Mouse (Mus musculus) Muller cell, postnatal 12 days (primary cell): ENCODE measurements around the gene Cops9.

Experiments used
- DNase-seq: peaks from one replicate; pipeline ENCODE4 v3.0.0-alpha.2; 2015; ENCODE audit errors: inconsistent ontology term

The Cops9 gene

DNA sequence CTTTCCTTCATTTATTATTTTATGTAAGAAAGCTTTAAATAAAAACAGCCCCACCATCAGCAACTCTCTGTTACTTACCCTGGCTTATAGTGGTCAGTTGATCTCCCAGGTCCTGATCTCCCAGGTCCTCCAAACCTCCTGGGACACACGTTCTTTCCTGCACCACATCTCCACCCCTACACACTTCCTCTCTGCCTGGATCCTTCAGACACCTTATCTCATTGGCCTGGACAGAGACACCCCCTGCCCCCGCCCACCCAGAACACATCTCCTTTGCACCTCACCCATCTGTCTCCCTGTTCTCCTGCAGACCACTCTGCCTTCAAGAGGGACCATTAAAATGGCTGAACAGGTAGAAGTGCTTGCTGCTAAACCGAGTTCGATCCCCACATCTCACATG lies 5.2 kb upstream of the Cops9 start:
- DNase-seq: no peak

DNA sequence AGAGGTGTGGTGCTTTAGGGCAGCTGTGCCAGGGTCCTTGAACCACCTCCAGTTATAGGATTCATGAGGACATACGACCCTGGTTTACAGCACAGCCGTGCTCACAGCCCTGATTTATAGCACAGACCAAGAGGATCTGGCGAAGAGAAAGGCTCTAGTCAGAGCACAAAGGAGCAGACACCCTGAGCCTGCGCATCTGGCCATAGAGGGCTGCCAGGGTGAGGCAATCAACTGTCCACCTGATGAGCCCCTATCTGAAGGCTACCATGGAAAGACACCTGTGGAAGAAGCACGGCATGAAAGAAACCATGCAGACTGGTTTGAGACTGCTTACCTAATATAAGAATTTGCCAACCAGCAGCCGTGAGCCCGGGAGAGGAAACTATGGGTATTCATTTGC lies 4.8 kb upstream of the Cops9 start:
- no peak for DNase-seq

DNA sequence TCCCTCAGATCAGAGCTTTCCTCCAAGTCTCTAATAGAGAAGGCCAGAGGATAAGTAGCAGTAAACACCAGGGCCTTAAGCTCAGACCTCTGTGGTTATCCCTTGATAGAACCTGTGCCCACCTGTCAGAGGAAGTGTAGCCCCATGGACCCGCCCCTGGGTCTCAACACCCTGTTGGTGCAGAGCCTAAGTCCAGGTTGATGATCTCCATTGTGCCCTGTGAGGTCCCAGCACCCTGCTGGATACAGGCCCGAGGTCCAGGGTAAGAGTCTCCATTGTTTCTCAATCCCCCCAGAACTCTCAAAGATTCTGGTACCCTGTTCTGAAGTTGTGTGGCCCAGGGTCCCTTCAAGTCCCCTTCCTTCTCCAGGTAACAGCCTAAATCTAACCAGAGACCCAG lies 4.3 kb upstream of the Cops9 start:
- no peak for DNase-seq

DNA sequence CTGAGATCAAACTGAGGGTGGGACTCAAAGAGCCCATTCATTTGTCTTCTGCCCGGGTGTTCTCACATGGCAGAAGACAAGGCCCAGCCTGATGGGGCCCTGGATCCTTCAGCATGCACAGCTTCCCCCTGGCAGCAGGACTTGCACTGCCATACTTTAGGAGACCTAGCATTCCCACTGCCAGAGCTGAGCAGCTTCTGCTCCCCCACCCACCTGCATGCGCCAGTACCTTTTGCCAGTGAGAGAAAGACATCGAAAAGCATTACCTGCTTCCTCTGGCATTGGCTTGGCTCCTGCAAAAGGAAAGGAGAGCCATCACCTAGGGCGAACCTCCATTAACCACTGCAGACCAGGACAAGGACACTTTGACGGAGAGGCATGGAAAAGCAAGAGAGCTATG lies 3.1 kb upstream of the Cops9 start:
- DNase-seq: no peak

DNA sequence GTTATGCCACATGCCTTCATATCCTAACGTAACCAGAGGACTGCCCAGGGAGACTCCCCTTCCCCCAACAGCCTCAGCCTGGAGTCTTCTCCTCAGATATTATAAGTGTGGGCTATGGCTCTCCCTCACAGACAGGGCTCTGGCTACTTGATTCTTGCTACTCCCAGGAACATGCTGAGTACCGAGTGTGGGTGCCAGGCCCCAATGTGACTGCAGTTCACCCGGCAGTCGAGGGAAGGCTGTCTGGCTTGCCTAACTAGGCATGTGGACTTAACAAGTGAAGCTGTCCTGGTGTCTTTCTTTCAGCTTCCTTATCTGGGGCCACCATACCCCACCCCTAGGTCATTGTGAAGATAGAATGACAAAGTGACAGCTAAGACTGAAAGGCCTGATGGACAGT lies 1.9 kb upstream of the Cops9 start:
- DNase-seq: no peak

DNA sequence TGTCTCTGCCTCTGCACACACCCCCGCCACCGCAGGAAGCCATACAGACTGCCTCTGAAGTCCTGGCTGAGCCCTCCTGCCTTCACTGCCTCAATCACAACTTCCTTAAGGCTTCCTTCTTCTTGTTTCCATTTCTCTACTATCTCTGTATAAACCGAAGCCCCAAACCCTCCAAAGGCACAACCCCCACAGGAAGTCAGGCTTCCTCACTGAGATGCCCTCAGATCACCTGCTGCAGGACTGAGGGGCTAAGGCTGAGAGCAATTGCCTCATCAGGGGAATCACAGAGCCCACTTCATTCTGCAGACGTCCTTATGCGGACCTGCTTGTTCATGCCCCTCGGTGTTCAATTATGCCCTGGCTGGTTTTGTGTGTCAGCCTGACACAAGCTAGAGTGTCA lies 1.4 kb downstream of the Cops9 start:
- DNase-seq: no peak

DNA sequence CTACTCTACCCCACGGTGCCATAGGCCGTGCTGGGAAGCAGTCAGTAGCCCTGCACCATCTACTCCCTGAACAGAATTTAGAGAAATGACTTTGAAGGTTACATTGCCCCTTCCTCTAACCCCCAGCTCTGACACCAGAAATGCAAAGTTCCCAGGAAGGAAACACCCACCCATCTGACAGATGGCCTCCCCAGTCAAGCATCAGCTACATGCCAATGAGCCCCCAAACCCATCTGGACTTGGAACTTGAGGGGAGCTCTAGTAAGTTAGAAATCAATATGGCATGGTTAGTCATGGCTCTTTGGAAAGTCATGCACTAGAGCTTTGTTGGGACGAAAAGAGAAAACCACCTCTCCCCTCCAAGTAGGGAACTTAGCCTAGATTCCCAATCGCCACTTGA lies 3.0 kb downstream of the Cops9 start:
- no peak for DNase-seq

DNA sequence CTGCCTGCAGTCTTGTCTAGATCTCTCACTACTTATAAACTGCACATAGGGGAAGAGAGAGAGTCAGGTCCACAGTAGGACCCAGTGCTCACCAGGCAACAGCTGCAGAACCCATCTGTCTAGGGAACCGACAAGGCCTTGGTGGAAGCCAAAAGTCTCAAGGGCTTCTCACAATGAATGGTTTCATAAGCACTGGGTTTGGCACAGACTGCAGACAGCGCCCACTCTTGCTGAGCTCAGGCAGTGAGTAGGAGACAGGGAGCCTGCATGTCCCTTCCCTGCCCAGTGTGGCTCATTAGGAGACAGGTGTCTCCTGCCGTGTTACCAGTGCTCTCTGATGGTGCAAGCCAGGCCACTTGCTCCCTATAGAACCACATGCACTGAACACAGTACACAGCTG lies 3.6 kb downstream of the Cops9 start:
- no peak for DNase-seq

DNA sequence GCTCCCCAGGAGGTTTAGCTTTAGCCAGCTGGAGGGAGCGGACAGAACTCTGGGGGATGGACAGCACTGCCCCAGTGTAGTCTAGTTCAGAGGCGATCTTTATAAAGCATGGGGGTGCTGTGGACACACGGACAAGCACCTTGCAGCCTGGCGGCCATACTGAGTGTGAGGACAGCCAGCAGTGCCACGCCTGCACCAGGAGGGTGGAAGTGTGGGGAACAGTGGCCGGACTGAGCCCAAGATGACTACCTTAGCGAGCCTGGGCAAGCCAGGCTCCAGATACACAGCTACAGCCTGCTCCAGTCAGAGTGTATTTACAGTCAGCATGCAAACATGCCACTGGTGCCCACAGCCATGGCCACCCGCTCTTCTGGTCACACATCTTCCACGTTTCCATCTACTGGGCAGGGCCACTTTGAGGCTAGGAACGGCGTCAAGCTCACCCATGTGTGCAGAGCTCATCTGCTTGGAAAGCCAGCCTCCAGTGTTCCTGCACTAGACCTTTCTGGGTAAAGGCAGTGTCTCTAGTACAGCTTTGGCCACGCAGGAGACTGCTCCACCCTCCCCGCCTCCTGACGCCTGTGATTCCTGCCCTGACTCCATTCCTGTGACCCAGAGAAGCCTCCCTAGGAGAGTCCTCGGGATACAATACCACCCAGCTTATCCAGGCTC lies 4.1 kb downstream of the Cops9 start:
- no peak for DNase-seq

DNA sequence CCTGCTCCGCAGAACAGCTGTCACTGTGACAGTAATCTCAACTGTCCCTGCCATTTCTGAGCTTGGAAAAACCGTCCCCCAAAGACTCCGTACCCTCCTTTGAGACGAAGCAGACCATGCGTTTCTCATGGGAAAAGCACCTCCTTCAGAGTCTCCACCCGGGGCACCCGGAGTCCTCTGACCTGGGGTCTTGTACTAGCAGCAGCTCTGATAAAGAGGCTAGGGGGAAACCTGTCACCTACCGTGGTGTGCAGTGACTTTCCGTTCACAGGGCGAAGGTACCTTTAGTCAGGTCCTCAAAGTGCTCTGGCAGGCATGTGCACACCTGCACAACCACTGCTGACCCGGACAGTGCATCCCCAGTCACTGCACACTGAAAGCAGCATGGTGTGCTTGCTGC lies 5.1 kb downstream of the Cops9 start:
- no peak for DNase-seq

DNA sequence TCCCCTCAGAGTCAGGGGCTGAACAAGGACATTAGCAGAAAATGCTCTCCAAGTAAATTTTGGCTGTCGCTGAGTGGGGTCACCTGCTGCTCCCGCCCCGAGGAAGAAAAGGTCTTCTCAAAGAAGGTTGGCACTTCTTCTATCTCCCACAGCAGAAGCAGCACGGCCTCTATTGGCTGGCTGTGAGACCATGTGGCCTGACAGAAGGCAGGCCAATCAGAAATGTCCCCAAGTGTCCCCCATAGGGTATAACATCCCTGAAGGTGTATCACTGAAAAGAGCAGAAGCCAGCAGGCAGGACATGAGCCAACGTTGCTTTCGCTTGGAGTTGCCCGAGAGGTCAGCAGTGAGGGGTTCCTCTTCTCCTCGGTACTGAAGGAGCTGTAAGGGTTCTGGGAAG lies 5.8 kb downstream of the Cops9 start:
- no peak for DNase-seq

DNA sequence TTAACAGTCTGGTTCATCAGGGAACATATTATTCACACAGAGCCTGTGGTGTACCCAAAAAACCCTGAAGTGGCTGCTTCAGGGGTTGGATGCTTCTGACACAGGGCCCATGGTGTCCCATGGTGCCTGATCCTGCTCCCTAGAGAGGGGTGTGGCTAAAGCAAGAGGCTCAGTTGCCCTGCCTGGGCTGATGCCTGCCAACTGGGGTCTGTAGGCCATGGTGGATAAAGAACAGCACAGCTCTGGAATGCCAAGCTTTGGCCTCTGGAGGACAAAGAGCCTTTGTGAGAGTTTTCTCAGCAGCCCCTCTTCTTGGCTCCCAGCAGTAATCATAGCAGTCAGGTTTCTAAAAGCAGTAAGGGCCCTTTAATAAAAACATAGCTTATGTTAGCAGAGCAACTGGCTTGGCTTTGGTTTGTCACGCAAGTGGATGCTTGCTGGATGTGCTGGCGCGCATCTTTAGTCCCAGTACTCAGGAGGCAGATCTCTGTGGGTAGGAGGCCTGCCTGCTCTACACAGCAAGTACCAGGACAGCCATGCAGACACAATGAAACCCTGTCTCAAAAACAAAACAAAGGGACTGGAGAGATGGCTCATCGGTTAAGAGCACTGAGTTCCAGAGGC lies 6.7 kb downstream of the Cops9 start:
- DNase-seq: peak; percentile 89

DNA sequence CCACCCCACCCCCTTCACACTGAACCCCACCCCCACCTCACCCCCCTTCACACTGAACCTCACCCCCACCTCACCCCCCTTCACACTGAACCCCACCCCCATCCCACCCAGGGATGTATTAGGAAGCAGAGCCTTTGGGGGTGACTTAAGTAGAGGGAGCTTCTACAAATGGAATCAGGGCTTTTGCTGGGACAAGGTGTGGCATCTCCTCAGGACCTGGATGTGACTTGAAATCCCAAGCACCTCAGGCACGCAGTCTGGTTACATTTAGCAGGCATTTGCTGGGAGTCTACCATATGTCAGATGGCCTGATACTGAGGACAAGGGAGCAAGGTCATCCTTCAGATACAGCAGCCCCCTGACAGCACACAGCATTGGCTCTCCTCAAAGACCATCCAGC lies 7.2 kb downstream of the Cops9 start:
- DNase-seq: no peak

DNA sequence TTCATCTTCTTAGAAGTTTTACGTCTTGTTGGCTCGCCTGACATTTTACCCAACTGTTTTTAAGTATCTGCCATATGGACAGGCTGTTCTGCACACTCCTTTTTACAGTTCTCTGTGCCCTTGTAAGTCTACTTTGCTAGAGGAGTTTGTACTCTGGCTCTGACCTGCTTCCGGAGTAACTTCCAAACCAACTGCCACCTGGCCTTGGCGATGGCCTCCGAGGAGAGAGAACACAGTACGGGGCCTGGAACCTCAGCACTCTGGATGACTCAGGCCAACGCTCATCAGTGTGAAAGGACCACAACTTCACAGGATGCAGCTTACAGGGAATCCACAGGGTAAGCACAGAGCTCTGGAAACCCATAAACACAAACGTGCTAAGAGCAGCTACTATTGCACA lies 8.1 kb downstream of the Cops9 start:
- DNase-seq: no peak

DNA sequence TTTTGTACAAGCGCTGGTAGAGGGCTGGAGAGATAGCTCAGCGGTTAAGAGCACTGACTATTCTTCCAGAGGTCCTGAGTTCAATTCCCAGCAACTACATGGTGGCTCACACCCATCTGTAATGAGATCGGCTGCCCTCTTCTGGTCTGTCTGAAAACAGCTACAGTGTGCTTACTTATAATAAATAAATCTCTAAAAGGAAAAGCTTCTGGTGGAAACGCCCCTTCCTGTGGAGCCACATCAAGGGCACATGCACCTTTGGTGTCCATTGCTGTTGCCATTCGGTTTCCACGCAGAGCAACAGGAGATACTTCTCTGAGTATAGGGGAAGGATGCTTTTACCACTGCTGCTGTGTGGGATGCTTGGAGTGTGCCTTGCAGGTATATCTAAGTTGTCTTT lies 8.8 kb downstream of the Cops9 start:
- no peak for DNase-seq

DNA sequence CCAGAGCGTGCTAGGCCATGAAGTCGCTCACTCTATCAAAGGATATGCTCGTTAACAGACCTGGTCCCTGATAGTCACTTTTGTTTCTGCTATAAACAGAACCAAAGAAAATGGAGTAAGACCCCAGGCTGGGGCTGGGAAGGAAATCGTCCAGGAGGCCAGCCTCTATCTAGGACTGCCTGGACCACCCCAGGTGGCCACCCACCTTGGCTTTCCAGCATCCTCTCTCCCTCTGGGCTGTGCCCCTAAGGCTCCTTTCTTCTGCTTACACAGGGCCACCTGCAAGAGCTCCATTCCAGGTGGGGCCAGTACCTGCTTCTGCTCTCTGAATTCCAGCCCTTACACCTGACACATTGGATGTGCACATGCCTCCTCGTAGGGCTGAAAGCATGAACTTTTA lies 9.6 kb downstream of the Cops9 start:
- DNase-seq: no peak

DNA sequence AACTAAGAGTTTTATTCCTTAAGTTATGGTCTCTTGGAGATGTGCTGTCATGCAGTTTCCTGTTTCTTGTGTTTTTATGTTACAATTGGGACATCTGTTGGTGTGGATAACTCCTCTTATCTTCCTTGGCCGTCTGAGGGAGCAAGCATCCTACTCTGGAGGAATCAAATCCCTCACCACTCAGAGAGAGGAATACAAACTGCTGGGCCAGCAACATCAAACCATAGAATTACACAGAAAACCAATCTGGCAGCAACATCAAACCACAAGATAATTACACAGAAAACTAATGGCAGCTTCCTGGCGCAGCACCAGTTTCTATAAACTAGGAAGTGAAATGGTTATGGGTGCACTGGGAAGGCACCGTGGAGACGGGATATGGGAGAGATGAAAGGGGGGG lies 13.6 kb downstream of the Cops9 start:
- peak; percentile 29 for DNase-seq

DNA sequence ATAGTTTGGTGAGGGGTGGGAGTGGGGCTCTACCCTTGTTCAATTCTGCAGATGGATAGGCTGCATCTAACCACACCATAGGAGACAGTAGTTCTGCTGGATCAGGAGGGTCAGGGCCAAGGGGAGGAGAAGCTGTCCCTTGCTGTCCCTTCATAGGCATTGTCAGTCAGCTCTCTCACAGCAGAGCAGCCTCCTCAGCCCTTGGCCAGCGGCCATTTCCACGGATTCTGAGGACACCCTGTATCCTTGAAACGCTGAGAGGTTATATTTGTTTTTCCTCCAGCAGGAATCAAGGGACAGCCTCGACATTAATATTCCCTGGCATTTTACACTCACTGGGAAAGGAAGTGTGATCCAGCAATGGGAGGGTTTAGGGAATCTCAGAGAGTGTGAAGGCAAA lies 23.4 kb downstream of the Cops9 start:
- DNase-seq: no peak

DNA sequence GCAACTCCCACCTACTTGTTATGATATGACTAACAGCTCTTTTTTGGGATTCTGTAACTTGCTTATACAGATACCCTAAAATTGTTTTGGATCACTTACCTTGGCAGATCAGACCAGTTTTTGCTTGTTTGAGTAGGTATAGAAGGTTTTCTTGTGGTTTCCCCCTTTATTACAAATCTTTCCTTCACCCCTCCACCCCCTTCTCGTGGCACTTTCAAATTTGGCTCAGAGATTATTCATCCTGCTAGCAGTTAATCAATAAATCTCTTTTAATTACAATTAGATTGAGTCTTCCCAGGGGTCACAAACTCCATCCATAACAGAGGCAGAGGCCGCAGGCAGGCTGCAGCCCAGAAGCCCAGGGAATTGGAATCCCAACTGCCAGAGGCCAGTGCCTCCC lies 24.3 kb downstream of the Cops9 start, which contains the start of gene Olfr12:
Gene Olfr12 (plus strand): TSS at position 301 of the 400 bp plus-strand sequence.
- no peak for DNase-seq

DNA sequence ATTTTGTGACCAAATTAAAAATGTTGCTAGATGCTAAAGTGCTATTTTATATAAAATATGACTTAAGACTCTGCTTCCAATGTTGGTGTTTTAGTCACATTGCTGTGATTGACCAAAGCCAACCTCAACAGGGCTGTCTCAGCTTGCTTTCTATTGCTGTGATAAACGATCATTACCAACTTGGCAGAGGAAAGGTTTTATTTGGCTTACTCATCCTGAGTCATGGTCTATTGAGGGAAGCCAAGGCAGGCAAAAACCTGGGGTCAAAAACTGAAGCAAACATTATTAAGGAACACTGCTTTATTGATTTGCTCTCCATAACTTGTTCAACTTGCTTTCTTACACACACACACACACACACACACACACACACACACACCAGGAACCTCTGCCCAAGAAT lies 25.7 kb downstream of the Cops9 start:
- DNase-seq: peak; percentile 69

DNA sequence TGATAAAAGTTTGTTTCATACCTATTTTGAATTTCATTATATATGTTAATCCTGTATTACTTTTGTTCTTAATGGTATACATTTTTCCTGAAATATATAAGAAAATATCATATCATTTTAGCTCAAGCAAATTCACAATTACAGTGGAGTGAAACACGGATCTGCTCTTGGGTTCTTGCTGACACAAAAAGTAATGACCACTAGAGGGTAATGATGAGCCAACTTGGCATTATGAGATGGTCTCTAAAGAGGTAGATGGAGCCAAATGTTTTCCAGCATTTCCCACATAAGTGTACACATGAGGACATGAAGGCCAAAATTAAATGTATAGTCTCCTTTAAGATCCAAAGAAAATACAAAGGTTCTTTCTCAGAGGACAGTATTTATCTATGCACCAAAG lies 27.3 kb downstream of the Cops9 start:
- peak; percentile 36 for DNase-seq

DNA sequence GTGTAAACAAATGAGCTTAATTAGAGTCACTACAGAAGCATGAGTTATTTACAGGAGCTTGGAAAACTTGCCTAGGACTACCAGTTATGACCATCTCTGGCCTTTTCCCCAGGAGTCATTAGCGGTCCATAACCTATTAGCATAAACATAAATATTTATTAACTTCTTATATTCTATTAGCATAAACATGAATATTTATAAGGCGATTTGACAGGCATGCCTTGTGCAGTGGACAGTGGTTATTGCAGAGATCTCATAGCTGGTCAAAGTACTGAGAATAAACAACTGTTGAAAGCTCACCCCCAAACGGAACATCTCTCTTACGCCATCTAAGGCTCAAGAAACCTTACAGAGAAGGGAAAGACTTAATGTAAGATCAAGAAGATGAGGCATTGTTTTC lies 28.6 kb downstream of the Cops9 start:
- no peak for DNase-seq

DNA sequence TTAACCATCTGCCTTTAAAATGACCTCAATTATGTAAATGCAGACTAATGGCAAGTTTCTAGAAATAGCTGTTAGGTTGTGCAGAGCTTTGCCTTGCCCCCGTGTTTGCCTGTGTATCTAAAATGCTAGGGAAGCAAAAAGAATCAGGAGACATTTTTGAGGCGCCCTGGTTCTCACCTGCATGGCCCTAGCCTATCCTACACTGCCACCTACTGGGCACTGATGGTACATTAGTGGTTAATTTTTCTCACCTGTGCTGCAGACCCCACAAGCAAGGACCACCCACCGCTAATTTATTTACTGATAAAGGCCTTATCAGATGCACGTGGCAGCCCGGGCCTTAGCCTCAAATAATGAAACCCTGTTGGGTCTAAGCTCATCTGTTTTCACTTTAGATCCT lies 30.8 kb downstream of the Cops9 start:
- no peak for DNase-seq

DNA sequence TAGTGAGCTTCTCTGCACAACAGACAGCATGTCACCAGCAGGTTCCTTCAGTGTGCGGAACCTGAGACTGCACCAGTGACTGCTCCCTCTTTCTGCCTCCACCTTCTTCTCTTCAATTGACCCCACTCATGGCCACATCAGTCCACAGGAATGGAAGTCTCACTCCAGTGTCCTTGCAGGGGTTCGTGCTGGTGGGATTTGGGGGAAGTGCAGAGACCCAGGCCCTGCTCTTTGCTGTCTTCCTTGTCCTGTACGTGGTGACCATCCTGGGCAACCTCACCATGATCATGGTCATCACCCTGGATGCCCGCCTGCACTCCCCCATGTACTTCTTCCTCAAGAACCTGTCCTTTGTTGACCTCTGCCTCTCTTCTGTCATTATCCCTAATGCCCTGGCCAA lies 34.1 kb downstream of the Cops9 start:
- DNase-seq: no peak
